Mouse (Mus musculus): ENCODE measurements at regions not wholly inside any gene's neighbourhood (a gene's known extent, or its start where the extent isn't known, plus 50 kb on each side); places are given as distances from the start of the nearest gene placed in this dataset.
A peak's percentile ranks its signal among the peaks of the same experiment; 100 is the strongest.

- DNase-seq: no peak
These were observed 188.2 kb upstream of the Rybp start for GRCm38 (mm10) chr6:100475341-100475955.

DNA sequence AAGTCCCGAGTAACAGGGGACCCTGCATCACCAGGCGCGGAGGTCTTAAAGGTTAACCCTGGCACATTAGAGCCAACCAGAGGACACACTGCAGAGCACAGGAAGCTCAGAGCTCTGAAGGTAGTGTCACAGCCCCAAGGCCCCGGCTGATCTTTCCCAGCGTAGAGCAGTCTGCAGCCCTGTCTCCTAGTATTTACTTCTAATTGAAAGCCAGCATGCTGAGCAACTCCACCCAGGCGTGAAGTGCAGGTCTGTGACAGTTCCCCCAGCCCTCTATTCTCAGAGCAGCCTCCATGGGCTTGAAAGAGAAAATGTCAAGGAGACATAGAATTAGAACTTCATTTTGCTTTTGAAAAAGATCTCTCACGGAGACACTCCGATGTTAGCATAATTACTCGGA, 187.0 kb upstream of the Rybp start:
- no peak for DNase-seq

GRCm38 (mm10) chr6:100470071-100470470, 182.8 kb upstream of the Rybp start:
- DNase-seq: no peak

DNA sequence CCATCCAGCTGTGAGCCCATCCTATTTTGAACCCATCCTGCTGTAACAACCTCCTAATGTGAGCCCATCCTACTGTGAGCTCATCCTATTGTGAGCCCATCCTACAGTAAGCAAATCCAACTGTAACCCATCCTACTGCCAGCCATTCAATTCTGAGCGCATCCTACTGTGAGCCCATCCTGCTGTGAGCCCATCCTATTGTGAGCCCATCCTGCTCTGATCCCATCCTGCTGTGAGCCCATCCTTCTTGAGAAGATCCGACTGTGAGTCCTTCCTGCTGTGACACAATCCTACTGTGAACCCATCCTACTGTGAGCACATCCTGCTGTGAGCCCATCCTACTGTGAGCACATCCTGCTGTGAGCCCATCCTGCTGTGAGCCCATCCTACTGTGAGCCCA, 175.5 kb upstream of the Rybp start:
- no peak for DNase-seq

GRCm38 (mm10) chr6:100453401-100453800, 166.1 kb upstream of the Rybp start:
- no peak for DNase-seq

DNA sequence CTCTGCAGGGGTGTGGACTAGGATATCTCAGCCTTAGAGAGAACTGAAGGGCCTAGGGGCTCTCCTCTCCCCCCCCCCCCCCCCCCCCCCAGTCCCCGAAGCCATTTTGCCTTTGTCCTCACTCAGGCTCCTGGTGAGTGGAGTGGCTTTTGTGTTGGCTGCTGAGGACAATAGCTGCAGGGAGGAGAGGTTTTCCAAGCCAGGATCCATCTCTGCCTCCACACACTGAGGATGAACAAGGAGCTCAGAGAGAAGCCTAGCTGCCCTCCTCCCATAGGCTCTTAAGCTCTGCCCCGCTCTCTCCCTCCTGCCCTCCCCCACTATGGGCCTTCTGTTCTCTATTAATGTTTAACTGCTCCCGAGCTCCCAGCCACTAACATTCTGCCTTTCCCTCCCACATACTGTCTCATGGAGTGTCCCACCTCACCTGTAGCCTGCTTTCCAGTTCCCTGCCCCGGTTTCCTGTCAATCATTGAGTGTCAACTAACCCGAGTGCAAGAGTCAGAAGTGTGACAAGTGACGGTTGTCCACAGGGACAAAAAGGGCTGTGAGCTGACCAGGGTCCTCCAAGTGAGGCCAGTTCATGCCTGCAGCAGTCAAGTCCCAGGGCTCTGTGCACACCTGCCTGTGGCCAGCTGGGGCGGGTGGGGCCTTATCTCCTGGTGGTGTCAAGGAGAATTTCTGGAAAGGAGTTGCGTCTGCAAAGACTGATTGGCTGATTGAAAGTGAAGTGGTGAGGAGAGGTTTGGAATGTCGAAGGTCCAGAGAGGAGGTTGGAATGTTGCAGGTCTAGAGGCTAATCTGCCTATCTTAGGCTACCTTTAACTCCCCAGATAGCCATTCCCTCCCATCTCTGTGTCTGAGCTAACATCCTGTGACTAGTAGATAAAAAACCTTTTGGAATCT, 165.1 kb upstream of the Rybp start:
- no peak for DNase-seq

DNA sequence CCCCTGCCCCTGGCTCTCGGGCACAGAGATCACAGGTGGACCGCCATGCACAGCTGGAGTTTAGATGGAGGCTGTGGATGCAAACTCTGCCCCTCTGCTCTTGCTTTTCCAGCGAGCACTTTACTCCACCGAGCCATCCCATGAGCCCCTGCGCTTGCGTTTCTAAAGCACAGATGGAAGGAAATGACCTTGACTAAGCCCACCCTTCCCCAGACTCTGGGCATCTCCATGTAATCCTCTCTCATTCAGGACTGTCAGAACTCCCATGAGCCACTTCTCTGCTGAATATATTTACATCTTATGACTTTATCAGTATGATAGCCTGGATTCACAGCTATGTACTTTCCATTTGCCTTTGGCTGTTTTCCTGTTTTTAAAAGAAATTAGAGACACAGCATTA, 162.8 kb upstream of the Rybp start:
- DNase-seq: no peak

- DNase-seq: no peak
These were observed 161.8 kb upstream of the Rybp start for GRCm38 (mm10) chr6:100449087-100449486.

- no peak for DNase-seq
These were observed 159.9 kb upstream of the Rybp start for GRCm38 (mm10) chr6:100447211-100447610.

GRCm38 (mm10) chr6:100446804-100447203, 159.5 kb upstream of the Rybp start:
- DNase-seq: no peak

DNA sequence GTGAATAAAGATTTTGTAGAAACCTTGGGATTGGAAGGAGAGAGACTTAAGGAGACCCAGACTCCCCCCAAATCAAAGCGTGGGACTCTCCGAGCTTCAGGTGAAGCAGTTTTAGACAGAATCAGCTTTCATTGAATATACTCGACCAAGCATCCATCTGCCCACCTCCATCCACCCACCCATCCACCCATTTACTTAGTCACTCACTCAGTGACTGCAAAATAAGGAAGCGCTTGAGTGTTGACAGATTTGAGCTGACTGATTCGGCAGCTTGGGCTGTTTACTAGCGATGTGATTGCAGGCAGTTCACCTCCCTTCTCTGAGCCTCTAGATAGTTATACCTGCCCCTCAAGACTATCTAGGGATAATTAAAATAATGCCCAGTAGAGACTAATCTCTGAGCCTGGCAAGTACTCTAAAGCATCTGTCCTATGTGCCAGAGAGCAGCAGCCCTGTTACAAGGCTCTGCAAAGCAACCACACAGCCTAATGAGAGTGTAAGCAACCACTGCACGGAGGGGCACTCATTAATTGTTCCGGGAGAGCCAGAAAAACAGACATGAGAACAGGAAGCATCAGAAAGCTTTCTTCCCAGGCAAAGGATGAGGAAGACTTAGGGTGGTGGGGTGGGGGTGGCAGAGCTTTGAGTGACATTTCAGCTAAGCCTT, 151.9 kb upstream of the Rybp start:
- no peak for DNase-seq

- DNase-seq: peak; percentile 18 to 58
These were observed 151.3 kb upstream of the Rybp start for GRCm38 (mm10) chr6:100438511-100438991.

- DNase-seq: no peak
These were observed 150.7 kb upstream of the Rybp start for GRCm38 (mm10) chr6:100437980-100438379.

GRCm38 (mm10) chr6:100436507-100436906, 149.2 kb upstream of the Rybp start:
- no peak for DNase-seq

DNA sequence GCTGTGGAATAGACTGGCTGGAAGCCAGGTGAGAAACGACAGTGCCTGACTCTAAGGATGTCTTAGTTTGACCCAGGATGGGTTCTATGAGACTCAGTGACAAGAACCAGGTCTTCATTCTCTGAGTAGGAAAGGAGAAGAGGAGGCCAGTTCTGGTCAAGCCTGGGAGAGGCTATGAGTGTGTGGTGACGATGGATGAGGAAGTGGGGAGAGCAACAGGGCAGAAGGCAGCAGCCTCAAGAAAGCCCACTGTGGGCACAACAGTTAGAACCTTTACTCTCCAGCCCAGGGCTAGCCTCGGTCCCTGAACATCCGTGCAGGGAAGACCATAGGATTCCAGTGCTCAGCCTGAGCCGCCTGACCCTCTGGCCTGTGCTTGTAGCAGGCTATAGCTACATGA, 147.9 kb upstream of the Rybp start:
- no peak for DNase-seq

DNA sequence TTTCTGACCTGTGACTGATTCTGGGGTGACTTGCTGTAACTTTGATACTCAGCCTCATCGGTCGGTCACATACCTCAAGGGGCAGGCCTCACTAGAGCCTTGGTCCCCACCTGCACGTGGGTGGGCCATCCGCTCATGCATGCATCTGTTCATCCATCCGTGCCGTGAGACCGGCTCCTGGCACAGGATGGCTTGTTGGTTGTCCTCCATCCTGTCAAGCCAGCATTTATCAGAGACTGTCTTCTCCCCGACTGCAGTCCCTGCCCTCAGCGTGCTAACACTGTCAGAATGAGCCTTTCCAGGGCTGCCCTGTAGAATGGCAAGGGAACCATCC, 146.2 kb upstream of the Rybp start:
- no peak for DNase-seq

DNA sequence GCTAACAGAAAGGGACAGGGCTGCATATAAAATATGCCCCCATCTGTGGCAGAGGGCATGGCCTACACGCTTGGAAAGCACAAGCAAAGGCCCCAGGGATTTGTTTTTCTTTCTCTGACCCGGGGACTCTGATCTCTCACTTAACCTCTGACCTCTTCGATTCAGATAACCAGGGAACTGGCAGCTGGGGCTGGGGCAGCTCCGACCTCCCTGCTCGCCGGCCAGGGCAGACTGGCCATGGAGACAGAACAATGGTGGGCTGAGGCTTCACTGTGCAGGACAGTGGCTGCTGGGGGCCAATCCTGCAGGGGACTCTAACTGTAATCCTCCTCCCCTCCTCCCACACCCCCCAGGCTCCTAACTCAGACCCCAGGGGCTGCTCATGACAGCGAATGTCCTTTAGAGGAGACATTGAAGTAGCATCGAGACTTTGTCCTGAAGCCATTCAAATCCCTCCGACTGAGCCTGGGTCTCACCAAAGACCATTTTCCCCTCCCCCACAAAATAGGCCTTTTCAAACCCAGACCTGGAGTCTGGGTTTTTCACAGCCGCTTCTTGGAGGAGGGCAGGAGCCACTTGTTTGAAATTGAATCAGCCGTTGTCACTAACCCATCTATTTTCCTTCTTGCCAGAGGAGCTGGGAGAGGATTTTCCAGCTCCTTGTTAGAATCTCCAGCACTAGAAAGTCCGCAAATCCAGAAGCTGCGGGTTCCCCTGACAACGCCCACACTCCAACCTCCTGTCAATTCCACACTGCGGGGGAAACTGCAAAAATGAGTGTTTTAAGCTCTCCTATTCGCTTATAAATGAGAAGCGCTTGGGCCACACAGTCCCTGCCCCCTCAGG, 145.6 kb upstream of the Rybp start:
- no peak for DNase-seq

- DNase-seq: no peak
These were observed 143.0 kb upstream of the Rybp start for GRCm38 (mm10) chr6:100430286-100430685.

- no peak for DNase-seq
These were observed 142.2 kb upstream of the Rybp start for GRCm38 (mm10) chr6:100429511-100429910.

- DNase-seq: no peak
These were observed 141.5 kb upstream of the Rybp start for GRCm38 (mm10) chr6:100428759-100429158.

GRCm38 (mm10) chr6:100425551-100425950, 138.3 kb upstream of the Rybp start:
- no peak for DNase-seq

DNA sequence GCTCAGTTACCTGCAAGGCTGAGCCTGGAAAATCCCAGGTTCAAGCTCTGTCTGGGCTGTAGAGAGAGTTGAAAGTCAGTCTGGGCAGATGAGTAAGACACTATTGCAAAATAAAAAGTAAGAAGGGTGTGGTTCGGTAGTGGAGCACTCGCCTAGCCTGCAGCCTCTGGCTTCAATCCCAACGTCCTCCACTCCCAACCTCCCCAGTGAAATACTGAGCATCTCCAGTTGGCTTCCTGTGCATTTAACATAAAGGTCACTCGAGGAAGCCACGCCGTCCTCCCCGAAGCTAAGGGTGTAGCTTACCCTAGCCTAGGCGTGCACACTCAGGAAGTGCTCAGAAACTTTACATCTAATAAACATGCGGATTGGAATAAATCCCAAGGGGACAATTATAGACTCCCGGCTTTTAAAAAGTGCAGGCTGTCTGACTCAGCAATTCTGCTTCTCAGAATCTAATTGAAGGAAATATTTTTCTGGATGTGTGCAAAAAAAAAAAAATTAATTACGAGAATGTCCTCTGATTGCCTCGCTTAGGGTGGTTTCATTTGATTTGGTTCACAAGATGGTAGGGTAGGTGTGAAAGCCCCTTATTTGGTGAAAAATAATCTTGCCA, 137.6 kb upstream of the Rybp start:
- DNase-seq: no peak

Measured in kidney, postnatal 25 days (tissue).